Mouse (Mus musculus) inflammation-experienced regulatory T-cells, adult 6 months (primary cell): ENCODE measurements around the gene Ddc. TPM values are rescaled to one million over a fixed set of nuclear protein-coding genes. Genes with fewer than 3 reads are reported as not detected.

Experiments
- ATAC-seq: one replicate; pipeline ENCODE4 v1.8.0; 2017
- polyA plus RNA-seq, 3 experiments: library from polyadenylated mRNA; unstranded; fragments of 100-300 nt; shearing (Covaris generic); gene quantifications; one replicate each; pipeline ENCODE4 v1.2.1; 2017

Ddc gene
- polyA plus RNA-seq, 3 experiments from 2014 or later: 0.62 to 4.9 (median 1.3) TPM

GRCm38 (mm10) chr11:11905518-11905917 is 7.6 kb upstream of the Ddc start:
- no peak for ATAC-seq

GRCm38 (mm10) chr11:11904995-11905394 is 7.1 kb upstream of the Ddc start:
- ATAC-seq: no peak

GRCm38 (mm10) chr11:11901509-11901908 is 3.6 kb upstream of the Ddc start:
- no peak for ATAC-seq

GRCm38 (mm10) chr11:11898496-11898895 is 552 bp upstream of the Ddc start:
- no peak for ATAC-seq

- no peak for ATAC-seq
Measured at GRCm38 (mm10) chr11:11895479-11895878, 2.5 kb downstream of the Ddc start.

- no peak for ATAC-seq
Measured at GRCm38 (mm10) chr11:11893769-11894168, 4.2 kb downstream of the Ddc start.

- no peak for ATAC-seq
Measured at GRCm38 (mm10) chr11:11892993-11893602, 4.8 kb downstream of the Ddc start.

GRCm38 (mm10) chr11:11891832-11892231 is 6.1 kb downstream of the Ddc start:
- ATAC-seq: no peak

- ATAC-seq: no peak
Measured at GRCm38 (mm10) chr11:11890139-11890741, 7.7 kb downstream of the Ddc start.

GRCm38 (mm10) chr11:11888727-11889126 is 9.2 kb downstream of the Ddc start:
- peak; percentile 76 for ATAC-seq

GRCm38 (mm10) chr11:11888051-11888450 is 9.9 kb downstream of the Ddc start:
- no peak for ATAC-seq

GRCm38 (mm10) chr11:11886403-11886998 is 11.4 kb downstream of the Ddc start:
- peak; percentile 72 for ATAC-seq

GRCm38 (mm10) chr11:11885921-11886320 is 12.0 kb downstream of the Ddc start:
- no peak for ATAC-seq

GRCm38 (mm10) chr11:11885246-11885643 is 12.7 kb downstream of the Ddc start:
- no peak for ATAC-seq

- ATAC-seq: no peak
Measured at GRCm38 (mm10) chr11:11884533-11885245, 13.3 kb downstream of the Ddc start.

- ATAC-seq: no peak
Measured at GRCm38 (mm10) chr11:11881783-11882155, 16.2 kb downstream of the Ddc start.

GRCm38 (mm10) chr11:11881026-11881782 is 16.7 kb downstream of the Ddc start:
- no peak for ATAC-seq

GRCm38 (mm10) chr11:11880351-11880750 is 17.6 kb downstream of the Ddc start:
- no peak for ATAC-seq

- ATAC-seq: no peak
Measured at GRCm38 (mm10) chr11:11879699-11880002, 18.3 kb downstream of the Ddc start.

- no peak for ATAC-seq
Measured at GRCm38 (mm10) chr11:11878981-11879698, 18.8 kb downstream of the Ddc start.

GRCm38 (mm10) chr11:11878278-11878980 is 19.5 kb downstream of the Ddc start:
- ATAC-seq: peak; percentile 68

GRCm38 (mm10) chr11:11877891-11878277 is 20.1 kb downstream of the Ddc start:
- ATAC-seq: no peak
